Mouse (Mus musculus): ENCODE measurements at regions not wholly inside any gene's neighbourhood (a gene's known extent, or its start where the extent isn't known, plus 50 kb on each side); places are given as distances from the start of the nearest gene placed in this dataset.

DNA sequence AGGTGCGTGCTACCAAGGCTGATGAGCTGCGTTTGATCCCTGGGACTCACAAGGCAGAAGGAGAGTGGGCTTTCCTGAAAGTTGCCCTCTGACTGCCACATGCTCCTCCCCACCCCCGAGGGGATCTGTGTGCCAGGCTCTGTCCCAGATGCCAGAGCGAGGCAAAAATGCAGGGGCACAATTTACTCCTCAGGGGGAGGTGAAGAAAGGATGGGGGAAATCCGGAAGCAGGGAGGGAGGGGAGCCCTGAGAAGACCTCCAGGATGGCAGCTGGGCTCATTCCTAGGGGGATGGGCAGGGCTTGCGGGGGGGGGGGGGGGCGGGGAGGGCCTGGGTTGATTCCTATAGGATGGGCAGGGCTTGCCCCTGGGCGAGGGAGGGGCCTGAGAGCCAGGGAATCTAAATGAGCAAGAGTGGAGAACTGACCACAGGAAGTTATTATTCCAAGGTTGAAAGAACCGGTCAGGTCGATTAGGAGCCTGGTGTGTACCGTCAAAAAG, 257.5 kb downstream of the Gm49356 start:
- TF ChIP-seq CTCF (IDR thresholded peaks at IDR 0.05) (no peak), EP300 (IDR thresholded peaks at IDR 0.05) (no peak)
- ATAC-seq (no peak), DNase-seq (ENCODE audit: low spot score) (no peak)
- Histone ChIP-seq H3K9me3 (ENCODE audit: low read length) (no peaks in the 10 kb centered on the region), H3K4me1 (ENCODE audit: insufficient read depth, low read depth, low read length) (no peaks in the 10 kb centered on the region; the same call in 1 of the 2 replicates), H3K36me3 (ENCODE audit: insufficient read depth, low read length) (no peaks in the 10 kb centered on the region), H3K27ac (ENCODE audit: low read length) (no peak overlapping the region), H3K9ac (replicated peaks; ENCODE audit: low read depth) (no peak overlapping the region), H3K4me2 (replicated peaks; ENCODE audit: low read depth, low read length) (no peak overlapping the region), H3K4me3 (ENCODE audit: low read depth, low read length) (no peak overlapping the region), H3K27me3 (replicated peaks; ENCODE audit: insufficient read depth, low read length) (no peaks in the 10 kb centered on the region)
- WGBS = 34% methylated on average over 8 of the region's 11 CpGs

DNA sequence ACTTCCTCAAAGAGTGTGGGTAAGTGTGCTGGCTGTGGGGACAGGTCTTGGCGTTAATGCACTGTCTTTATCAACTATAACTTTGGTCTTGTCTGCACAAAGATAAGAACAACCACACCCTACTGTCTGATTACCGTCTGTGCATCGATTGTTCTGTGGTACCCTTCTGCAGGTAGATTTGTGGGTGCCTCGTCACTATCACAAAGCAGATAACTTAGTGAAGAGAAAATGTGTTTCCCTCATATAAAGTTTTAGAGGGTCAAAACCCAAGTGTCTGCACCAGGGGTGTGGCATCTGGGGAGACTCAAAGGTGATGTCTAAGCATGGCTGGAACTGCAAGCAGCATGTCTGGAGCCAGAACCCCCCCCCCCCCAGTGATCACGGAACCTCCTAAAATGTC, 259.4 kb downstream of the Gm49356 start:
- no peak overlapping the region for H3K4me2 ChIP-seq (replicated peaks; ENCODE audit: low read depth, low read length)
- no peak overlapping the region for H3K27ac ChIP-seq (ENCODE audit: low read length)
- WGBS = 86% methylated on average over 5 of the region's 5 CpGs
- no peak for ATAC-seq
- no peaks in the 10 kb centered on the region for H3K4me1 ChIP-seq (ENCODE audit: insufficient read depth, low read depth, low read length)
- H3K36me3 ChIP-seq (ENCODE audit: insufficient read depth, low read length) = no peaks in the 10 kb centered on the region
- no peak for TF ChIP-seq EP300 (IDR thresholded peaks at IDR 0.05)
- TF ChIP-seq CTCF (IDR thresholded peaks at IDR 0.05) = no peak
- no peak overlapping the region for H3K4me3 ChIP-seq (ENCODE audit: low read depth, low read length)
- no peaks in the 10 kb centered on the region for H3K27me3 ChIP-seq (replicated peaks; ENCODE audit: insufficient read depth, low read length)
- H3K9me3 ChIP-seq (ENCODE audit: low read length) = no peaks in the 10 kb centered on the region
- no peak for DNase-seq (ENCODE audit: low spot score)
- H3K9ac ChIP-seq (replicated peaks; ENCODE audit: low read depth) = no peak overlapping the region

- WGBS = 84% methylated on average over 5 of the region's 5 CpGs
- Histone ChIP-seq H3K4me1 (ENCODE audit: insufficient read depth, low read depth, low read length) (no peaks in the 10 kb centered on the region), H3K4me3 (ENCODE audit: low read depth, low read length) (no peak overlapping the region), H3K27me3 (replicated peaks; ENCODE audit: insufficient read depth, low read length) (no peaks in the 10 kb centered on the region), H3K27ac (ENCODE audit: low read length) (no peak overlapping the region), H3K4me2 (replicated peaks; ENCODE audit: low read depth, low read length) (no peak overlapping the region), H3K9me3 (ENCODE audit: low read length) (no peaks in the 10 kb centered on the region), H3K9ac (replicated peaks; ENCODE audit: low read depth) (no peak overlapping the region), H3K36me3 (ENCODE audit: insufficient read depth, low read length) (no peaks in the 10 kb centered on the region)
- no peak for ATAC-seq
- no peak for DNase-seq (ENCODE audit: low spot score)
- TF ChIP-seq CTCF (IDR thresholded peaks at IDR 0.05) = no peak
- TF ChIP-seq EP300 (IDR thresholded peaks at IDR 0.05) = no peak
These were observed 262.4 kb downstream of the Gm49356 start for GRCm38 (mm10) chr15:59151506-59151905.

- Histone ChIP-seq H3K27ac (ENCODE audit: low read length) (no peak overlapping the region), H3K27me3 (replicated peaks; ENCODE audit: insufficient read depth, low read length) (no peaks in the 10 kb centered on the region), H3K4me2 (replicated peaks; ENCODE audit: low read depth, low read length) (no peak overlapping the region), H3K4me1 (ENCODE audit: insufficient read depth, low read depth, low read length) (no peaks in the 10 kb centered on the region), H3K4me3 (ENCODE audit: low read depth, low read length) (no peak overlapping the region), H3K9ac (replicated peaks; ENCODE audit: low read depth) (no peak overlapping the region), H3K9me3 (ENCODE audit: low read length) (no peaks in the 10 kb centered on the region), H3K36me3 (ENCODE audit: insufficient read depth, low read length) (no peaks in the 10 kb centered on the region)
- WGBS = 93% methylated on average over 6 of the region's 6 CpGs
- DNase-seq (ENCODE audit: low spot score) (no peak), ATAC-seq (no peak)
- TF ChIP-seq CTCF (IDR thresholded peaks at IDR 0.05) (no peak), EP300 (IDR thresholded peaks at IDR 0.05) (no peak)
These were observed 263.8 kb downstream of the Gm49356 start for GRCm38 (mm10) chr15:59152786-59153388.

DNA sequence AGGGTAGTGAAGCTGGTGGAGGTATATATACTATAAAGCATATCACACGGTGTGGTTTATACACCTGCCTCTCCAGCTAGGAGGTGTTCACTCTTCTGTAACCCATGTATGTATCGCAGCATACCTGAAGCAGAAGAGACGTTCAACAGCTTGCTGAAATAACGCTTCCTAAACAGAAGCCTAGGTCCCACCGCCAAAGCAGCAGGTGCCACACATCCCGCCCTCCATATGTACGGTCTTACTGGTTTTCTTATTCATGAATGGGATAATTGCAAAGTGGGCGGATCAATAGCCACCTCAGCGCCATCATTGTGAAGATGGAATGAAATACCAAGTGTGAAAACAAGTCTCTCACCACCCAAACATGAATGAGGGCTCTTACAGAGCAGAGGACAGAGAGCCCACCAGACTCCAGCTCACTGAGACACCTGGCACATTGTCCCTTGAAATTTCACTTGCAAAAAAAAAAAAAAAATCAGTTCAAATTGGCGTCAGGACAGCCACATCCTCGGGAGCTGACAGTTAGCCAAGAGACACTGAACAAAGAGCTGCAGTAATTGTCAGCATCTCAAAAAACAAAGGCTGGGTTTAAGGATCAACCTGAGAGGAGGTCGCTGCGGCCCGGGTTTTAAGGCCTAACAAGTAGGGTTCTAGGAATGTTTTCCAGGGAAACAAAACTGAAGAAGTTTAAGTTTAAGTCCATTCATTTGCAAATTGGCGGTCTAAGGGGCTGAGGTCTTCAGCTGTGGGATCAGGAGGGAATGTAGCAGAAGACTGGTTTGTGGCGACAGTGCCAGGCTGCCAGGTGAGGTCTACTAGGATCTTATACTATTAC, 264.5 kb downstream of the Gm49356 start:
- no peak overlapping the region for H3K4me3 ChIP-seq (ENCODE audit: low read depth, low read length)
- no peaks in the 10 kb centered on the region for H3K9me3 ChIP-seq (ENCODE audit: low read length)
- no peak for TF ChIP-seq CTCF (IDR thresholded peaks at IDR 0.05)
- no peak for TF ChIP-seq EP300 (IDR thresholded peaks at IDR 0.05)
- no peaks in the 10 kb centered on the region for H3K27me3 ChIP-seq (replicated peaks; ENCODE audit: insufficient read depth, low read length)
- DNase-seq (ENCODE audit: low spot score) (no peak), ATAC-seq (no peak)
- H3K4me1 ChIP-seq (ENCODE audit: insufficient read depth, low read depth, low read length) = no peaks in the 10 kb centered on the region
- 77% methylated on average over 16 of the region's 16 CpGs for WGBS
- H3K36me3 ChIP-seq (ENCODE audit: insufficient read depth, low read length) = no peaks in the 10 kb centered on the region
- no peak overlapping the region for H3K4me2 ChIP-seq (replicated peaks; ENCODE audit: low read depth, low read length)
- no peak overlapping the region for H3K27ac ChIP-seq (ENCODE audit: low read length)
- H3K9ac ChIP-seq (replicated peaks; ENCODE audit: low read depth) = no peak overlapping the region

GRCm38 (mm10) chr15:59154407-59155288, 265.6 kb downstream of the Gm49356 start:
- 34% methylated on average over 6 of the region's 6 CpGs for WGBS

More at GRCm38 (mm10) chr15:59154407-59155288, 265.6 kb downstream of the Gm49356 start:
- ATAC-seq (peak; percentile 37), DNase-seq (ENCODE audit: low spot score) (no peak)
- H3K4me3 ChIP-seq (ENCODE audit: low read depth, low read length) = no peak overlapping the region
- no peaks in the 10 kb centered on the region for H3K4me1 ChIP-seq (ENCODE audit: insufficient read depth, low read depth, low read length)
- TF ChIP-seq EP300 (IDR thresholded peaks at IDR 0.05) (no peak), CTCF (IDR thresholded peaks at IDR 0.05) (peak; percentile 10; the same call in 1 of the 2 replicates)
- H3K9ac ChIP-seq (replicated peaks; ENCODE audit: low read depth) = no peak overlapping the region
- H3K27ac ChIP-seq (ENCODE audit: low read length) = no peak overlapping the region
- H3K36me3 ChIP-seq (ENCODE audit: insufficient read depth, low read length) = no peaks in the 10 kb centered on the region
- H3K4me2 ChIP-seq (replicated peaks; ENCODE audit: low read depth, low read length) = no peak overlapping the region
- H3K9me3 ChIP-seq (ENCODE audit: low read length) = no peaks in the 10 kb centered on the region
- H3K27me3 ChIP-seq (replicated peaks; ENCODE audit: insufficient read depth, low read length) = no peaks in the 10 kb centered on the region

Measured in lung, postnatal 0 days (tissue).